Mouse (Mus musculus): ENCODE measurements around the gene Il23r. TPM values are rescaled to one million over a fixed set of nuclear protein-coding genes. Genes with fewer than 3 reads are reported as not detected.

The Il23r gene
- 0.06 TPM in 1 of 2 replicates, not detected in the other for polyA plus RNA-seq (2015; fragmentation: Nextera tagmentation; extraction: Ambion mirVana)

DNA sequence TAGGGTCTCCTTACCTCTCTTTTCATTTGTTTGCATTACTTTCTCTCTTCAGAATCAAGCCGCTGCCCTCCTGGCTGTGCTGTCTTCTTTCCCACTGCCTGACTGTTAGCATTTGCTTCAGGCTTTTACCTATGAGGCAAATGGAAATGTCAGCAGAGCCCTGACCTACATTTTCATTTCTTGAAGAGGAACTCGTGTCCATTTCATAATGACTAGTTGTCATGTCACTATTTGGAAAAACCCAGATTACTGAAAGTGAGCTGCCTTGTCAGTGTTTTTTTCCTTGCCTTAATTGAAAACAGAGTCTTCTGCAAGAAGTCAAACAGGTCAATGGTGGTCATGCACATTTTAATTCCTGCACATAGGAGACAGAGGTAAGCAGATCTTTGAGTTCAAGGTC lies at the start of gene Il23r:
Il23r (minus strand) TSS at position 101 of the 400 bp plus-strand sequence.
- Histone ChIP-seq H3K9ac (ENCODE audit: low read depth, low read length) (no peak within 1 kb of the TSS), H3K36me3 (ENCODE audit: insufficient read depth, low read length) (no peaks in the 10 kb centered on the region), H3K4me2 (ENCODE audit: low read length) (no peak within 1 kb of the TSS), H3K9me3 (replicated peaks; ENCODE audit: low read length) (no peaks in the 10 kb centered on the region), H3K4me3 (replicated peaks; ENCODE audit: low read depth, low read length) (no peak within 1 kb of the TSS), H3K27ac (no peak within 1 kb of the TSS), H3K4me1 (replicated peaks; ENCODE audit: insufficient read depth, low read length) (no peaks in the 10 kb centered on the region), H3K27me3 (ENCODE audit: insufficient read depth, low read length) (no peaks in the 10 kb centered on the region)
- DNase-seq (ENCODE audit: low spot score) (no peak), ATAC-seq (replicated peaks; ENCODE audit: low FRiP score, low read depth) (no peak)
- TF ChIP-seq CTCF (IDR thresholded peaks at IDR 0.05; ENCODE audit: low read depth), result no peak
- 73% methylated on average over 2 of the region's 2 CpGs for WGBS

DNA sequence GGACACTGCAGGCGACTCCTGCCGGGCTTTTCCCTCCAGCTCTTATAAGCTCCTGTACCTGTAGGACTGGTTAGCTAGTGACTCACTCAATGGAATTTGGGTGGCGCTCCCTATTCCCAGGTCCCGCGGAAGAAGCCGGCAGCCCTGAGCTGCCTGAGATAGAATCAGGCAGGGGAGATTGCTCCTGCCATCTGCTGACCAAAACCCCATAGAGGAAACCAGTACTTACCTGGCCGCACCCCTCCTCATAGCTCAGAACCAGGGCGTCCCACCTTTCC lies 44.1 kb upstream of the Il23r start, which contains the start of gene Tacstd2:
Tacstd2 (minus strand) TSS at position 20 of the 278 bp plus-strand sequence.
- peak within 1 kb of the TSS; percentile 61 for H3K4me2 ChIP-seq (ENCODE audit: low read length)
- ATAC-seq (replicated peaks; ENCODE audit: low FRiP score, low read depth) (peak; percentile 55), DNase-seq (ENCODE audit: low spot score) (no peak)
- peak within 1 kb of the TSS; percentile 37 for H3K4me3 ChIP-seq (replicated peaks; ENCODE audit: low read depth, low read length)
- WGBS, result 4% methylated on average over 8 of the region's 8 CpGs
- peak within 1 kb of the TSS; percentile 68 for H3K27ac ChIP-seq
- H3K27me3 ChIP-seq (ENCODE audit: insufficient read depth, low read length), result peaks cover 13% of the 10 kb centered on the region; the same call in 1 of the 2 replicates
- no peaks in the 10 kb centered on the region for H3K4me1 ChIP-seq (replicated peaks; ENCODE audit: insufficient read depth, low read length)
- TF ChIP-seq CTCF (IDR thresholded peaks at IDR 0.05; ENCODE audit: low read depth), result peak; percentile 31; the same call in 1 of the 2 replicates
- H3K36me3 ChIP-seq (ENCODE audit: insufficient read depth, low read length), result no peaks in the 10 kb centered on the region
- peak within 1 kb of the TSS; percentile 52 for H3K9ac ChIP-seq (ENCODE audit: low read depth, low read length)
- no peaks in the 10 kb centered on the region for H3K9me3 ChIP-seq (replicated peaks; ENCODE audit: low read length)

DNA sequence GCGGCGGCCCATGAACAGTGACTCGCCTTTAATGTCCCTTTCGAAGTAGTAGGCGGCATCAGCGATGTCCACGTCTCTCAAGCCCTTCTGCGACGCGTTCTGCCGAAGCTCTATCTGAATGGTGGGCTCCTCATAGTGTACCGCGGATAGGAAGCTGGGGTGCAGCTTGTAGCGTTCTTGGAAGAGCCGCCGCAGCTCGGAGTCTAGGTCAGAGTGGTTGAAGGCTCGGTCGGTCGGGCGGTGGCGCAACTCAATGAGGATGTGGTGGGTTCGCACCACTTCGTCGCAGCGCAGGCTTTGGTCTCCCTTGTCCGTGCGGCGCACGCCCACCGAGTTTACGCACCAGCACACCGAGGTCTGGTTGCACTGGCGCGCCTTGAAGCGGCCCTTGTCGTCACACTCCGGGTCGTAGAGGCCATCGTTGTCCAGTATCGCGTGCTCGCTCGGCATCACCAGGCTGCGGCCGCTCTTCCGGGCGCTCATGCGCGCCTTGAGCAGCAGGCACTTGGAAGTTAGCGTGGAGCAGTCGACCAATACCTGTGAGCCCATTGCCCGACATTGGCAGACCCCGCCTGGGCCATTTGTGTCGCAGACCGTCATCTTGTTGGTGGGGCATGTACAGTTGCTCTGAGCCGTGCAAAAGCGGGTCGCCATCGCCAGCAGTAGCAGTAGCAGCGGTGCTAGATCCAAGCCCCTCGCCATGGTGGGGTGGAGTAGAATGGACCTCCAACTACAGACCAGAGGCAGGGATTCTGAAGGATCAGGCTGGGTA lies 43.5 kb upstream of the Il23r start:
- TF ChIP-seq CTCF (IDR thresholded peaks at IDR 0.05; ENCODE audit: low read depth), result no peak
- H3K27me3 ChIP-seq (ENCODE audit: insufficient read depth, low read length), result peaks cover 13% of the 10 kb centered on the region; the same call in 1 of the 2 replicates
- H3K9ac ChIP-seq (ENCODE audit: low read depth, low read length), result peak overlapping the region; percentile 52; the same call in 1 of the 2 replicates
- H3K4me1 ChIP-seq (replicated peaks; ENCODE audit: insufficient read depth, low read length), result no peaks in the 10 kb centered on the region
- no peaks in the 10 kb centered on the region for H3K9me3 ChIP-seq (replicated peaks; ENCODE audit: low read length)
- ATAC-seq (replicated peaks; ENCODE audit: low FRiP score, low read depth) (peak; percentile 33), DNase-seq (ENCODE audit: low spot score) (no peak)
- H3K4me2 ChIP-seq (ENCODE audit: low read length), result peak overlapping the region; percentile 61
- H3K27ac ChIP-seq, result peak overlapping the region; percentile 68
- no peaks in the 10 kb centered on the region for H3K36me3 ChIP-seq (ENCODE audit: insufficient read depth, low read length)
- WGBS, result 2% methylated on average over 62 of the region's 62 CpGs
- H3K4me3 ChIP-seq (replicated peaks; ENCODE audit: low read depth, low read length), result peak overlapping the region; percentile 37

DNA sequence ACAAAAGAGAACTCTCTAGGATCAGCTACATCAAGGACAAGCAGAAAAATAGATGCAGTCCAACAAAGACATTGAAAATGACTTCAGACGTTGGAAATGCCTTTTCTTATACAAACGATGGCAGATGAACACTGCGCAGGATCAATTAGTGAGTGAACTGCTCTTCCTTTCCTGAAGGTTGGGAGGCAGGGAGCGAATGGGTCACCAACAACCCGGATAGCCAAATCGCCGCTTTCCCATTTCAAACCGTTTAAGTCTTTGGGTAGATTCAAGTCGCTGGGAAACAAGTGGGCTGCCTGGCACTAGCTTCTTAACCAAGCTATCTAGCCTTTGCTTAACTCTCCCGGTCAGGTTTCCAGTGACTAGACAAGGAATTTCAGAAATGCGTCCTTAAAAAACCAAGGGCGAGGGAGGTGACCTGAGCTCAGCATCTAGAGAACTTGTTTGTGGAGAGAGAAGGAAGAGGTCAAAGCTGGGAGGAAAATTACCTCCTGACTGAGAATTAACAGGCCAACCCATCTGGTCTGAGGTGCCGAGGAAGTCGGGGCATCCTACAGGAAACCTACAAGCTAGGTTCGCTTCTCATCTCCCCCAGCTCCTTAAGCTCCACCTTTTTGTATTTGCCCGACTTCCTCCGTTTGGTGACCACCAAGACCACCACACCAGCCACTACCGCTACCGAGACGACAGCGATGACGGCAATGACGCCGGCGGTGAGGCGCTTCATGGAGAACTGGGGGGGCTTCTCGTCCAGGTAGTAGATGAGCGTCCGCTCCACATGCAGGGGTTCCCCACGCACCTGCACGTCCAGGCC lies 42.7 kb upstream of the Il23r start:
- Histone ChIP-seq H3K27ac (peak overlapping the region; percentile 68), H3K4me3 (replicated peaks; ENCODE audit: low read depth, low read length) (peak overlapping the region; percentile 37), H3K36me3 (ENCODE audit: insufficient read depth, low read length) (no peaks in the 10 kb centered on the region), H3K9ac (ENCODE audit: low read depth, low read length) (peak overlapping the region; percentile 52), H3K4me1 (replicated peaks; ENCODE audit: insufficient read depth, low read length) (no peaks in the 10 kb centered on the region), H3K9me3 (replicated peaks; ENCODE audit: low read length) (no peaks in the 10 kb centered on the region), H3K27me3 (ENCODE audit: insufficient read depth, low read length) (peaks cover 13% of the 10 kb centered on the region; the same call in 1 of the 2 replicates), H3K4me2 (ENCODE audit: low read length) (peak overlapping the region; percentile 61)
- DNase-seq (ENCODE audit: low spot score), result no peak
- ATAC-seq (replicated peaks; ENCODE audit: low FRiP score, low read depth), result no peak
- 6% methylated on average over 31 of the region's 31 CpGs for WGBS
- no peak for TF ChIP-seq CTCF (IDR thresholded peaks at IDR 0.05; ENCODE audit: low read depth)

DNA sequence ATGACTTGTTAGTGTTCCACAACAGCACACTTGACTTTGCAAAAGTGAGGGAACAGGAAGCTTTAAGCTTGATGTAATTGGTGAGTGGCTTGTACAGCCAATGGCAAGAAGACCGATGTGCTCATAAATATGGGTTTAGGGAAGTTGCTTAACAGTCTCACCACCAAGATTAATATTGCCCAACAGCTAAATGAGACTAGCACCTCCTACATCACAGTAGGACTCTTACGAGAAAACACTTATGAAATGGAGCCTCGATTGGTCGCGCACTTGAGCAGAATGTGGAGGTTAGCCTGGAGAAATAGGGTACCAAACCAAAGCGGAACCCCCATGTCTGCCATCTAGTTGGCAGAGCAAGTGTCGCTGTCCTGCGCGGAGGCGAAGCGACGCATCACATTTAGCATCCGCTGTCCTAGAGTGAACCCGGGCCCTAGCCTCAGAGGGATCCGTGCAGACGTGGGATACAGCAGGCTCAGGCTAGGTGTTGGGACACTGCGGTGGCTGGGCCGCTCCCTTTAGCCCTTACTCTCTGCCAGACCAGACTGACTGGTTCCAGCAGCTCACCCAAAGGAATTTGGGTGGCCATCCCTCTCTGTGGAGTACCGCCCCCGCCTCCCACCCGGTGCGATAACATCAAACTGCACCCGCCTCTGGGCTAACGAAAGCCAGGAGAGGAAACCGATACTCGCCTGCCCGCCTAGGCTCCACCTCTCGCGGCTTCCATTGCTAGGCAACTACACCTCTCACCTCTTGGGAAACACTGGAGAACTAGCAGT lies 41.2 kb upstream of the Il23r start:
- Histone ChIP-seq H3K9ac (ENCODE audit: low read depth, low read length) (no peak overlapping the region), H3K4me2 (ENCODE audit: low read length) (peak overlapping the region; percentile 61), H3K9me3 (replicated peaks; ENCODE audit: low read length) (no peaks in the 10 kb centered on the region), H3K27me3 (ENCODE audit: insufficient read depth, low read length) (peaks cover 13% of the 10 kb centered on the region; the same call in 1 of the 2 replicates), H3K27ac (peak overlapping the region; percentile 68; the same call in 1 of the 2 replicates), H3K4me3 (replicated peaks; ENCODE audit: low read depth, low read length) (peak overlapping the region; percentile 37), H3K36me3 (ENCODE audit: insufficient read depth, low read length) (no peaks in the 10 kb centered on the region), H3K4me1 (replicated peaks; ENCODE audit: insufficient read depth, low read length) (no peaks in the 10 kb centered on the region)
- DNase-seq (ENCODE audit: low spot score) (peak; percentile 61), ATAC-seq (replicated peaks; ENCODE audit: low FRiP score, low read depth) (peak; percentile 68)
- 7% methylated on average over 29 of the region's 29 CpGs for WGBS
- no peak for TF ChIP-seq CTCF (IDR thresholded peaks at IDR 0.05; ENCODE audit: low read depth)

DNA sequence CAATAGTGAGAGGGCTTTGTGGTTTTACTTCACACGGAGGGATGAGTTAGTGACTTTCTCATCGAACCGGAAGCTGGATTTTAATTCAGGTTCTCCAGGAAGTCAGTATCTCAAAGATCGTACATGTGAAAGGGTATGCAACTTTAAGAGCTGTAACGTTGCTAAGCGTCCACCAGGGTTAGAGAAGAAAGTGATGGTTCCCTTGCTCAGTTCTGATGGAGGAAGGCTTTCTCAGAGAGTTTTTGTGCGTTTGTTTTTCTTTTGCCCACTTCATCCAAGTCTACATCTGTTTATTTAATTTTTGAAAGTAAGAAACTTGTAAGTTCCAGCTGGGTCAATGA lies 40.1 kb upstream of the Il23r start:
- peak; percentile 14; the same call in 1 of the 2 replicates for TF ChIP-seq CTCF (IDR thresholded peaks at IDR 0.05; ENCODE audit: low read depth)
- Histone ChIP-seq H3K27ac (peak overlapping the region; percentile 76), H3K36me3 (ENCODE audit: insufficient read depth, low read length) (no peaks in the 10 kb centered on the region), H3K9ac (ENCODE audit: low read depth, low read length) (no peak overlapping the region), H3K27me3 (ENCODE audit: insufficient read depth, low read length) (peaks cover 13% of the 10 kb centered on the region; the same call in 1 of the 2 replicates), H3K4me3 (replicated peaks; ENCODE audit: low read depth, low read length) (no peak overlapping the region), H3K4me2 (ENCODE audit: low read length) (peak overlapping the region; percentile 61; the same call in 1 of the 2 replicates), H3K4me1 (replicated peaks; ENCODE audit: insufficient read depth, low read length) (no peaks in the 10 kb centered on the region), H3K9me3 (replicated peaks; ENCODE audit: low read length) (no peaks in the 10 kb centered on the region)
- DNase-seq (ENCODE audit: low spot score) (no peak), ATAC-seq (replicated peaks; ENCODE audit: low FRiP score, low read depth) (no peak)
- WGBS, result 58% methylated on average over 7 of the region's 7 CpGs

Data from kidney, postnatal 0 days (tissue).